Mouse (Mus musculus): Measurements from ENCODE around the gene P4ha2.
"Not testable (repeated sequence)": the region's sequence is repeated elsewhere in the genome, so short reads cannot be mapped to it uniquely, and the experiment has no call there.

Gene P4ha2

DNA sequence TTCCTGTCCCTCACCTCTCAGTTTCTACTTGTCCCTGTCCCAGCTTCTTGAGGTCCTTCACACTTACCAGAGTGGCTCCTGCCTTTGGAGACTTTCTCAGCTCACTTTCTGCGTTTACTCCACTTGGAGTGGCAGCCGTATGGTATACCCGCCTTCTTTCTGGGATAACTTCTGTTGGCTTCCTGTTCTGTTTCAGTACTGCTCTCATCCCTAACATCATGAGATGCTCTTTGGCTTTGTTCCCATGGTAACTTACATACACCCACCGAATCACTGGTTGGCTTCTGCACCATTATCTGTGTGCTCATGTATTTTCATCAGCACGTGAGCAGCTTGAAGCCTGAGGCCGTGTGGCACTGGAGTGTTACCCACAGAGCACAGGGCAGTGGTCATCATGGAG is 30.8 kb downstream of the P4ha2 start:
- DNase-seq (ENCODE audit: extremely low read depth, low read depth, low spot score): no peak

DNA sequence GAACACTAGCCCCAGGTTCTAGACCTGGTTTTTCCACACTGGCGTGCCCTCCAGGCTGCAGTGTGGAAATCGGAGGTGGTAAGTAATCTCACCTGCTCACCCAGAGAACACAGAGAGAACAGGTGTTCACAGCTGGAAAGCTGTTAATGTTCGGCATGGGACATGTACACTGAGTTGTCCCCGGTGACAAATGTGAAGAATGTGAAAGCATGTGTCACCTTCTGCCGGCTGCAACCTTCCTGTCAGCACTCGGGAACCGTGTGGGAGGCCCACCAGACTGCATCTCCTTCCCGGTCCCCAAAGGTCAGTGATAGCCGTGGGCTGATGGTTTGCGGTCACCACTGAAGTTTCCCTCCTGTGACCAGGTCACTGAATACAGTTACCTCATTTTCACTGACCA is 32.4 kb downstream of the P4ha2 start:
- DNase-seq (ENCODE audit: extremely low read depth, low read depth, low spot score): no peak

DNA sequence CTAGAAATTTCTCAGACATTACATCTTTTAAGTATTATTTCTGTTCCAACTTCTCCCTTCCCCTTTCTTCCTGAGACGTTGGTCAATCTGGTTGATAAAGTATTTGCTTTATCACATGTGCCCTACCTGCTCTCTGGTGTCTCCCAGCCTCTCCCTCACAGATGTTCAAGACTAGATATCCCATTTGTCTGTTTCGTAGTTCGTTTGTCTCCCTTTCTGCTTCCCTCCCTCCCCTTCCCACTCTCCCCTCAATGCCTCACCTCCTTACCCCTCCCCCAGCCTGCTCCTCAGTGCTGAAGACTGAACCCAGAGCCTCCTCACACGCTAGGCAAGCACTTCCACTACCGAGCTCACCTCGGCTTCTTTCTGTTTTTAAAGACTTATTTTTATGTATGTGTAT is 35.0 kb downstream of the P4ha2 start:
- no peak for DNase-seq (ENCODE audit: extremely low read depth, low read depth, low spot score)

DNA sequence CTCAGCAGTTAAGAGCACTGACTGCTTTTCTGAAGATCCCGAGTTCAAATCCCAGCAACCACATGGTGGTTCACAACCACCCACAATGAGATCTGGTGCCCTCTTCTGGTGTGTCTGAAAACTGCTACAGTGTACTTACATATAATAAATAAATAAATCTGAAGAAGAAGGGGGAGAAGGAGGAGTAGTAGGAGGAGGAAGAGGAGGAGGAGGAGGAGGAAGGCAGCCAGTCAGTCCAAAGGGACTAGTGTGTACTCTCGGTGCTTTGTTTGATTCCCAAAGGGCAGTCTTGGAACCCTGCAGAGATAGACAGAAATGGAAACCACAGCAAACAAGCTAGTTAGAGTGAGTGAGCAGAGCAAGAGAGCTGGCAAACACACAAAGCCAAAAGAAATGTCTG is 40.3 kb downstream of the P4ha2 start:
- DNase-seq (ENCODE audit: extremely low read depth, low read depth, low spot score): not testable (repeated sequence)

DNA sequence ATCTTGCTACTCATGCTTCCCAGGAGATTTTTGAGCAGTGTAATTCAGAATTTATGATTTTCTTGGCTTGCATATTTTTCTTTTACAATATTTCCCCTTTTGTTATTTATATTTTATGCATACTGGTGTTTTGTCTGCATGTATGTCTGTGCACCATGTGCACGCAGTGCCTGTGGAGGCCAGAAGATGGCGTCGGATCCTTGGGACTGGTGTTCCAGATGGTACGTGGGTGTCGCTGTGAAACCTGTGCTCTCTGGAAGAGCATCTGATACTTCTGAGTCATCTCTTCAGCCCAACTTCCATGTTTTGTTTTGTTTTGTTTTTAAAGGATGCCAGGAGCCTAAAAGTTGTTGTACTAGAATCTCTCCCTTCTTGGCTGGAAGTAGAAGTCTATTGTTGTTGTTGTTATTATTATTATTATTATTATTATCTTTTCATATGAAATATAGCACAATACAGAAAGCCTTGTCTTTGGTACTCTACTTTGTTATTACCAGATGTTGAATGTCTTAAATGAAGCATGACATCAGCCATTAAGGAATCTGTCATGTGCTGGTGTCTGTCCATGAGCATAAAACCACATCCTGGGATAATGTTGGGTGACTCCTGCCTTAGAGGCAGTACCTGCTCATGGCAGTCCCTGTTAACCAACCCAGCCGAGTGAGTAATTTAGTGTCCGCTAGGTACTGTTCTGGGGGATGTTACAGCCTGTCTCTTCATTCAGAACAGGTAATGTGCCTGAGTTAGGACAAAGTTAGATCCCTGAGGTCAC is 41.5 kb downstream of the P4ha2 start:
- DNase-seq (ENCODE audit: extremely low read depth, low read depth, low spot score): no peak

DNA sequence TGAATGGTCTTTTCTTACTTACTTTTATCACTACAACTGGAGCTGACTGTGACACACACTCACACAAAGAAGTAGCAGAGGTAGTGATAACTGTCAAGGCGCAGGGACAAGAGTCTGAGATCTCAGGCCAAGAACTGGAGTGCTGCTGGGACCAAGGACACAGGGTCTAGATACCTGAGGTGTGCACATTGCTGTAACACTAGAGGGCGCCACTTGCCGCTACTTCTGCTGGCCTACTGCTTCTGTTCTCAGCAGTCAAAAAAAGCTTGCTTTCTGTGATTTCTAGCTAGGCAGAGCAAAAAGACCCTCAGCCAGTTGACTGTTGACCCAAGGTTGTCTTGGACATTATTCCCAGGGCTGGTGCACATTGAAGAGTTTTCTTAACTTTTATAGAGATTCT is 45.0 kb downstream of the P4ha2 start:
- DNase-seq (ENCODE audit: extremely low read depth, low read depth, low spot score): no peak

DNA sequence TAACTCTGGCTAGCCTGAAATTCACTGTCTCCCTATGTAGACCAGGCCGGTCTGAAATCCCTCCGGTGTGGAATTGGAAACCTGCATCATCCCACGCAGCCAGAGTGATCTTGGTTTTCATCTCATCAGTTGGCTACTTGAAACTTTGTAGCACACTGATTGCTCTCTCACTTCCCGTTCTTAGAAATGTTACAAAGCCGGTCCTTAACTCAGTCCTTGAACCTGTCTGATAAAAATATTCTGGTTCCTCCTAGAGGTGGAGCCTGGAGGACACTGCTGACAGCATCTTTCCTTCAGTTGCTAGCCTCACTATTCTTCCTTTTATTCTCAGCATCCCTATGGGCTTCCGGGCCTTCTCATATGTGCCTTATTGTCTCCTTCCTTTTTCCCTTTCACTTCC is 46.1 kb downstream of the P4ha2 start:
- DNase-seq (ENCODE audit: extremely low read depth, low read depth, low spot score): no peak

DNA sequence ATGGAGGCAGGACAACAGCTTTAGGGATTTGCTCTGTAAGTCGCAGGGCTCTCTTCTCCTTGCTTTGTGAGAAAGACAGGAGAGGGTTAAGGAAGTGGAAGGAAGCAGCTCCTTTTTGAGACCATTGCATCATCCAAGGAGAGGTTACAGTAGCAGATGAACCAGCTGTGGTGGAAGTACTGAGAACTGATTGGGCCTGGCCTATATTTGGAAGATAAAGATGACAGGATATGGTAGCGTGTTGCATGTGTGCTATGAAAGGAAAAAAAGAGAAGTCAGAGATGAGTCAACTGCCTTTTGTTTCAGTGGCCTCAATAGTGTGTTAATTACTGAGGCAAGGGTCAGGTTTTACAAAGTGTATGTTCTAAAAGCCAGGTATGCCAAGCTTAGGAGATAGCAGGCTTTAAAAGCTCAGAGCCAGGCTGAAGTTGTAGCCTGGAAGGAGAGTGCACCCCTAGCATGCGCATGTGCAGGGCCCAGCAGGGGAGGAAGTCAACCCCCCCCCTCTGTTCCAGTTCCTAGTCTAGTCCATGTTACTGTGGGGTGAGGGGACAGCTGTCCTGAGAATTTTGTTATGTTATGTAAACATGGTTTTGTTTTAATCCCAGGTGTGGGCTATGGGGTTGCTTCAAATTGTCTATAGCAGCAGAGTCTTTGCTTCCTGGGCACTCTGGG is 50.0 kb downstream of the P4ha2 start:
- DNase-seq (ENCODE audit: extremely low read depth, low read depth, low spot score): no peak

DNA sequence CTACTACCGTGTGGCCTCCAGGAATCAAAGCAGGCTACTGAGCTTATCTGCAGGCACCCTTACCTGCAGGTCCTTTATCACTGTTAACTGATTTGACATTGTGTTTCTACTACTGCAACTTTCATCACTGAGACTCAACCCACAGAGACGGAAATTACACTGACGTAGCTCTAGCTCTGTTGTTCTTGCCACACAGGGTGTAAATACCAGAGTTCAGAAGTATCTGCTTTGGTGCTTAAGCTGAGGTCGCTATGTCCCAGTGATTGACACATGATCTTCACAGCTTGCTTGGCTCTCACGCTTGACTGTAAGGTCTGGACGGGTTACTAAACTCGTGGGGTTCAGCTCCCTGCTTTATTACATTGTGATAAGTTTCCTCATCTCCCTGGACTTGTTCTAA is 51.2 kb downstream of the P4ha2 start:
- no peak for DNase-seq (ENCODE audit: extremely low read depth, low read depth, low spot score)

DNA sequence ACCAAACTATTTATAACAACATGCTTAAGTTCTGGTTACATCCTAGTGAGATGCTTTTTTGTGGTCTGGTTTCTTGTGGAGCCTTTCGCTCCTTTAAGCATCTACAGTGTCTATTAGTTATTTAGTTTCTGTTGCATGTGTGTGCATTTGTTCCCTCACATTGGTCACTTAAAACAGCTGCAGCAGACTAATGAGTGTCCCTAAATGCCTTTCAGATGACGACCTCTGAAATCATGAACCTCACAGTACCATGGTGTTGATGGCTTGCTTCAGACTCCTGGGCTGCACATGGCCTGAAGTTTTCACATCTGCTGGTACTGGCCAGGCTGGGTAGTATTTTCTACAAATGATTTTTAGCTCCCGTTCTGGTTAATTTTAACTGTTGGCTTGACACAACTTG is 53.1 kb downstream of the P4ha2 start:
- DNase-seq (ENCODE audit: extremely low read depth, low read depth, low spot score): no peak

DNA sequence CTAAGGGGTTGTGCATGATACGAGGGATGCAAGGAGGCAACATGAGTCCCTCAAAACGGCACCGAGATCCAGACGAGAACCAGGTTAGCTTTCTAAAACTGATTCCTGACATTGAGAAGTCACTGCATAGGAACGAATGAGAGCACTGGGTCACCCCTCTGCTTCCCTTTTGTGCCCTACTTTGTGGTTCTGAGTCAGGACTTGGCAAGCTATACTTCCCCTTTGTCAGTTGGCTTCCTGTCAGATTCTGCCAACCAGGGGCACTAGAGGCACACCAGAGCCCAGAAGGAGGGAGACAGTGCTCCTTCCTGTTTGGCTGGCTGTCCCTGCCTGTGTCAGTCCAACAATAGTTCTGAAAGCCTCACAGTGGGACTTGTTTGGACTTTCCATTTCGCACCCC is 56.0 kb downstream of the P4ha2 start:
- DNase-seq (ENCODE audit: extremely low read depth, low read depth, low spot score): no peak

DNA sequence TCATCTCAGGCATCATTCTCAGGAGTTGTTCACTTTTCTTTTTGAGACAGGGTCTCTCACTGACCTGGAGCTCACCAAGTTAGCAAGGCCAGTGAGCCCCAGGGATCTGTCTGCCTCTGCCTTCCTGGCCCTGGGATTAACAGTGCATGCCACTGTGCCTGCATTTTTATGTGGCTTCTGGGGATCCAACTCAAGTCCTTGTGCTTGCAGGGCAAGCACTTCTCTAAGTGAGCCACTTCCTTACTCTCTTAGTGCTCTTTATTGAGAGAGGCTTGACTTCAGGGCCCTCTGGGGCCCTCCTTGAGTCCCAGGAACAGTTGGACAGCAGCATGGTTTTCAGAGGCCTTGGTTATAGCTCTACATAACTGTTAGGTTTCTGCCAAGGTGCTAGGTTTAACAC is 56.6 kb downstream of the P4ha2 start:
- no peak for DNase-seq (ENCODE audit: extremely low read depth, low read depth, low spot score)

DNA sequence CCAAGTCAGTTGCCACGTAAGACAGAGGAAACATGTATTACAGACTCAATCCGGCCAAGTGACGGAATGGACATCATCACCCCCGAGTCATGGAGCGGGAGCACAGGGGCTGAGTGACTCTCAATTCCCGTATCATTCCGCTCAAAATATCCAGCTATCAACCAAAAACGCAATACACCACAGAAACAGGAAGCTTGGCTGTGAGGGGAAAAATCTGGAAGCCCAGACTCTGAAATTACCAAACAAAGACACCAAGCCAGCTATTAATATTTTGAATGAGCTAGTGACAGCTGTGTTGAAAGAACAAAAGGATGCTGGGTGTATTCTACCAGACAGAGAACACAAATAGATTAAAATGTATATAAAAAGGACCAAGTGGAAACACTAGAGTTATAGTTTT is 57.7 kb downstream of the P4ha2 start:
- DNase-seq (ENCODE audit: extremely low read depth, low read depth, low spot score): no peak

DNA sequence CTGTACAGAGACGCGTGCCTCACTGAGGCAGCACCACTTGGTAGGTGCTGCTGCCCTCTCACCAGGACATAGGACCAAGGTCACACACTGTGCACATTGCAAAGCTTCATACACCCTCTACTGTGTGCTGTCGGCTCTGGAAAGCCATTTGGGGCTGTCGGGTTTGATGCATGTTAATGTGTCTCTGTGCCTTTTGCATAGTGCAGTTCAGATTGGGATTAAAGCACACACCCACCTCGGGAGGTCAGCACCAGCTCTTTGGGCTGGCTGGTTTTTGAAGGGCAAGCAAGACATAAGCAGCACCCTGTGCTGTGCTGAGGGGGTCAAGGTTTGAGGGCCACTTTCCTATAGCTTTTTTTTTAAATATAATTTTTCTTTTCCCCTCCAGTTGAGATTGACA is 60.5 kb downstream of the P4ha2 start:
- DNase-seq (ENCODE audit: extremely low read depth, low read depth, low spot score): no peak

DNA sequence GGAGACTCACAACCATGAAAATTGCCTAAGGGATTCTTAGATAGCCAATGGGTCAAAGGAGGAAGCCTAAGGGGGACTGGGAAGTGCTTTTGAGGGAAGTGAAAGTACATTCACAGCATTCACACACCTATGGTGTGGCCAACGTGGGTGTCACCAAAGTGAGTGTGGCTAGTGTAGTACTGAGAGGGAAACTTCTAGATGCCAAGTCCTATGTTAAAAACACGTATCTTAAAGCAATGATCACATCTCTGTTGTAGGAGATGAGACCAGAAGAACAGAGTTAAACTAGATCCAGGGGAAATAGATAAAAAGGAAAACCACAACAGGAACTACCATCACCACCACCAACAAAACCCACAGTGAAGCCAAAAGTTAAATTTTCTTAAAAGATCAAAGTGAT is 61.0 kb downstream of the P4ha2 start:
- no peak for DNase-seq (ENCODE audit: extremely low read depth, low read depth, low spot score)

DNA sequence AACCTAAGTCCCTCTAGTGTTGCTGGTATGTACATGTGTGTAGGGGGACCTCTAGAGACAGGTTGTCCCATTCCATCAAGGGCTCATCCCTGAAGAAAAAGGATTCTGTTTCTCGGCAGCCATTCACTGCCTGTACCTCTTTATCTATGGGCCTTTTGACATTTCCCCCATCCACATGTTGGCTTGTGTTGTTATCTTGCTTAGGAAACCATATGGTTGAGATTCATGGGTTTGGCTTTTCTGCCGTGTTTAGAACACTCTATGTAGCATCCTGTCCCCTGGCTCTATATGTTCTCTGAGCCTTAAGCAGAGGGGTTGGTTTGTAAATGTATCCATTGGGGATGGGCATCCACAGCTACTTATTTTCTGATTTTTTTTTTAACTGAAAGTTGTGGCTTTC is 61.6 kb downstream of the P4ha2 start:
- DNase-seq (ENCODE audit: extremely low read depth, low read depth, low spot score): no peak

DNA sequence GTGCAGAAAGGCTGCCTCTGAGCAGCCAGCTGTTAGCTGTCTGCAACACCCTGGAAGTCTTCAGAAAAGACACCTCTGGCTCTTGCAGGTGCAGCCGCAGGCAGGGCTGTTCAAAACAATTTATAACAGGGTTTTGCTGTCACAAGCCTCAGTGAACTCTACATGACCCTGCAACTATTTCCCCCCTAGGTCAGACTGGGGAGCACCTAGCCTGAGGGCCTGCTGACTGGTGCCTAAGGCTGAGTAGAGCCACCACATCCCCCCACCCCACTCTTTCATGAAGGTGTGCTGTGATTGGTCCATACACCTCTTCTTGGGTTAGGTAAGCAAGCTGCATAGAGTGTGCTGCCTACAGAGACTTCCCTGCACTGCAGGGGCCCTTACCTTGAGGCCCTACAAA is 63.1 kb downstream of the P4ha2 start:
- no peak for DNase-seq (ENCODE audit: extremely low read depth, low read depth, low spot score)

DNA sequence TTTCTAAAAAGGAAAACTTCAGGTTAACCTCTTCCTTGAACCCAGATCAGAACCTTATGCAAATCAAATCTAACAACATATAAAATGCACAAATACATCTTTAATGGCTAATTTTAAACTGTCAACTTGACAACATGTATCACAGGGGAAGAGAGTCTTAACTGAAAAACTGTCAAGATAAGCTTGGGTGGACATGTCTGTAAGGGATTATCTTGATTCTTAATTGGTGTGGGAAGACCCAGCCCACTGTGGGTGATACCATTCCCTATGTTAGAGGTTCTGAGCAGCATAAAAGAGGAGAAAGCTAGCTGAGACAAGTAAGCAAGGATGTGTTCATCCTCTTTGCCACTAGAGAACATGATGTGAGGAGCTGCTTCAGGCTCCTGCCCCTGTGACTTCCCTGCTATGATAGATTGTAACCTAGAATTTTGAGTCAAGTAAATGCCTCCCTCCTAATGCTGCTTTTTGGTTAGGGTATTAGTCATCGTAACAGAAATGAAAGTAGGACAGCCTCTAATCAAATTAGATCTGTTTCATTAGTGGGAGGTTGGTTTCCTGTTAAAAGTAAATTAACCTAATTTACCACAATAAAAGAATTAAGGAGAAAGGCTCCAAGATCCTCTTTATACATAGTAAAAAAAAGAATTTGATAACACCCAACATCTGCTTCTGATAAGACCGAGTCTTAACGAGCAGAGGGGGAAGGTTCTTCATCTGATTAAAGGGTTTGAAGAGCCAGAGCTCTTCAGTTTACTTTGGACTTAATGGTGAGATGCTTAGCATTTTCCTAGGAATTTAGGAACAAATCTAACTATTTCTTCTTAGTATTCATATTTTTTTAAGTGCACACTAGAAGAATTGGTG is 69.8 kb downstream of the P4ha2 start:
- DNase-seq (ENCODE audit: extremely low read depth, low read depth, low spot score): no peak

DNA sequence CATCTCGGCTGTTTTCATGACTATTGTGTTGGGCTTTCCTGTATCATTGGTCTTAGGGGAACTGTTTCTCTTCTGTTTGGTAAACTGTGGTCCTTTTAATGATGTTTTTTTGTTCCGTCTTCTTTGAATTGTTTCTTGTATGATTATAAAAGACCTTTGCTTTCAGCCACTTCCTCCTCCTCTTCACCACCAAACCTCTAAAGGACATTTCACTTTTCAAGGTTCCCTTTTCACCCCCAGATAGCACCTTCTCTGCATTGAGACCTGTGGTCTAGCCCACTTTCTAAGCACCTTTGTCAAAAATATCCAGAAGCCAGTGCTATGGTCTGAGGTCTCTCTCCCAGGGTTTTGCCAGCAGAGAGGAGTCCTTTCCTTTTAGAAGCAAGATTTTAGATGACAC is 71.3 kb downstream of the P4ha2 start:
- no peak for DNase-seq (ENCODE audit: extremely low read depth, low read depth, low spot score)

DNA sequence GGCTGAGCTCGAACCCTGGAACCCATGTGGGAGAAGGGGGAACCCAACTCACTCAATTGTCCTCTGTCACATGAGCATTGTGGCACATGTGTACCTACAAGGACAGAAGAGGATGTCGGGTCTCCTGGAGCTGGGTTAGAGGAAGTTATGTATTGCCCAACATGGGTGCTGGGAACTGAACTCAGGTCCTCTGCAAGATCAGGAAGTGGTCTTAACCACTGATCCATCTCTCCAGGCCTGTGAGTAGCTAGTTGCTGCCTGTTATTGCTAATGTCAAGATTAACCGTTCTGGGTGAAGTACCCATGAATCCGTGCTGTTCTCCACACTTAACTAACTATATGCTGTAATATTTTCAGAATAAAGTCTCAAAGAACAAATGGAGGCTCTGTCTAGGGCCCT is 74.3 kb downstream of the P4ha2 start:
- no peak for DNase-seq (ENCODE audit: extremely low read depth, low read depth, low spot score)

DNA sequence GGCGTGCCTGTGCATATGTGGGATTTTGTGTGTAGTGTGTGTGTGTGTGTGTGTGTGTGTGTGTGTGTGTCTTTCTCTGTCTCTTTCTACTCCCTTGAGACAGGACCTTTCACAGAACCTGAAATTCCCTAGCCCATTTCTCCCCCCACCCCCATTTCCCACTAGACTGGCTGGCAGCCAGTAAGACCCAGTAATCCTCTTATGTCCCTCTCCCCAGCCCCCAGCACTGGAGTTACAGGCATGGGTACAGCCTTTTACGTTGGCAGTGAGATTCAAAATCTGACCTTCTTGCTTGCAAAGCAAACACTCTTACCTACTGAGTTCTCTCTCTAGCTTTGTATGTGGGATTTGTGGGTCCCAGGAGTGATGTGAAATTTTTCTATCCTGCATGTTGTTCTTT is 75.0 kb downstream of the P4ha2 start:
- DNase-seq (ENCODE audit: extremely low read depth, low read depth, low spot score): no peak

Data from fat pad, adult 2 months (tissue).